Mouse (Mus musculus) cerebellum, adult 8-10 months (tissue): ENCODE results near the gene Itgb4.
A peak's percentile ranks its signal among the peaks of the same experiment; 100 is the strongest.

Source experiments
- DNase-seq: peaks from one replicate; pipeline ENCODE4 v3.0.0; 2022

The Itgb4 gene

GRCm38 (mm10) chr11:115970006-115970673 lies 4.4 kb upstream of the Itgb4 start:
- DNase-seq: no peak

GRCm38 (mm10) chr11:115971016-115971415 lies 3.5 kb upstream of the Itgb4 start:
- no peak for DNase-seq

GRCm38 (mm10) chr11:115975083-115975420 lies 543 bp downstream of the Itgb4 start:
- no peak for DNase-seq

DNA sequence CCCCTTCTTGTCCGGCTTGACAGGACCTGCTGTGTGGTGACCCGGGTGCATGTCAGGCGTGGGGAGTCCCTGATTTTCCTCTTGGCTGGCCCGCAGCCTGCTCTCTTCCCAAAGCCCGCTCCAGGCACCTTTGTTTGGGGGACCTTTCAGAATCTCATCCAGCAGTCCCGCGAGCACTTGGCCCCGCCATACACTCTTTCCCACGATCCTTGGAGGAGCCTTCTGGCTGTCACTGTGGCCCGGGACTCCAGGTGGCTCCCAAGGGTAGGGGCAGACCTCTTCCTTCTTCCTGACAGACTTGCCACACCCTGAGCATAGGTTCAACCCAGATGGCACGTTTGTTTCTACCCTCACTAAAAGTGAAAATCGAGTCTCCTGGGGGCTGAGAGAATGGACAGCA lies 1.0 kb downstream of the Itgb4 start:
- DNase-seq: no peak

DNA sequence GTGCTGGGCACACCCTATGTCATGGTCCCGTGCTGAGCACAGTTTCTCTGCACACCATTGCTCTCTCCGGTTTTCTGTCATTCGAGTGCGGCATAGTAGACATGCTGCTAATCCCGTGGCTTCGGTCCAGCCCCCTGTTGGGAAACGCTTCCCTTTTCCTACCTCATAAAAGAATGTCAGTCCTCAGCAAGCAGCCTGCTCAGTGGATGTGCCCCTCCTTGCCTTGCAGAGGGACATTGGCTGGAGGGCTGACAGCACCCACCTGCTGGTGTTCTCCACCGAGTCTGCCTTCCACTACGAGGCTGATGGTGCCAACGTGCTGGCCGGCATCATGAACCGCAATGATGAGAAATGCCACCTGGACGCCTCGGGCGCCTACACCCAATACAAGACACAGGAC lies 8.0 kb downstream of the Itgb4 start:
- peak; percentile 35 for DNase-seq

DNA sequence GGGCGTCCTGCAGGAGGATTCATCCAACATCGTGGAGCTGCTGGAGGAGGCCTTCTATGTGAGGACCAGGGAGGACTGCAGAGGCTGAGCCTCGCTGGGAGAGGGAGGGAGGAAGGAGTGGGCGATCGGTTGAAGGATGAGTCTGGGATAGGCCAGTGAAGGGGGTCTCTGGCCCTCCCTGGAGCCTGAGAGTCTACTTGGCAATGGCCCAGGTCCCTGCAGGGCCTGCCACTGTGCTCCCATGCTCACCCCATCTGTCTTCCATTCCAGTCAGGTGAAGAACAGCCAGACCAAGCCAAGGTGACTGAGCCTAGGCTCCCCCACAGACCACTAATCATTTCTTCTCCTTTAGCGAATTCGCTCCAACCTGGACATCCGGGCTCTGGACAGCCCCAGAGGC lies 8.8 kb downstream of the Itgb4 start:
- DNase-seq: no peak

- DNase-seq: no peak
These were observed 15.2 kb downstream of the Itgb4 start for GRCm38 (mm10) chr11:115989686-115990085.

- DNase-seq: no peak
These were observed 17.6 kb downstream of the Itgb4 start for GRCm38 (mm10) chr11:115992098-115992497.

GRCm38 (mm10) chr11:115995256-115995655 lies 20.7 kb downstream of the Itgb4 start:
- no peak for DNase-seq

- DNase-seq: no peak
These were observed 22.5 kb downstream of the Itgb4 start for GRCm38 (mm10) chr11:115997047-115997446.

- DNase-seq: peak; percentile 29
These were observed 23.2 kb downstream of the Itgb4 start for GRCm38 (mm10) chr11:115997662-115998061.

GRCm38 (mm10) chr11:115999027-115999426 lies 24.5 kb downstream of the Itgb4 start:
- DNase-seq: no peak

DNA sequence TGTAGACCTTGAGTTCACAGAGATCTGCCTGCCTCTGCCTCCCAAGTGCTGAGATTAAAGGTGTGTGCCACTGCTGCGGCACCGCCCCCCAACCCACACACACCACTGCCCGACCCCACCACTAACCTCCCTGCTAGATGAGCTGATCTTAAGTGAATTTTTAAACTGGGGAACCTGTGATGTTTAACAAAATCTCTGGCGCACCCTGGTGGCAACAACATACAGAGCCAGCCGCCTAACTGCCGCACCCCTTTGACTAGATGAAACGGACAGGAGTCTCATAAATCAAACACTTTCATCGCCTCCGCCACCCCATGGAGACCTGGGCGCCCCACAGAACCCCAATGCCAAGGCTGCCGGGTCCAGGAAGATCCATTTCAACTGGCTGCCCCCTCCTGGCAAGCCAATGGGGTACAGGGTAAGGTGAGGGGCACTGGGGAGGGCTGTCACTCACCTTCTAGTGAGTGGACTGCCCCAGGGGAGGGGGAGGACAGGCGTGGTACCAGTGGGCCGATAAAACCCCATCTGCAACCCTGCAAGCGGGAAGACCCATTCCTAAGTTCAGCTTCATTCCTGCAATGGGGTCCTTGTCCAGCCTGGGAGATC lies 25.1 kb downstream of the Itgb4 start:
- DNase-seq: peak; percentile 79

- no peak for DNase-seq
These were observed 26.1 kb downstream of the Itgb4 start for GRCm38 (mm10) chr11:116000607-116001006.

DNA sequence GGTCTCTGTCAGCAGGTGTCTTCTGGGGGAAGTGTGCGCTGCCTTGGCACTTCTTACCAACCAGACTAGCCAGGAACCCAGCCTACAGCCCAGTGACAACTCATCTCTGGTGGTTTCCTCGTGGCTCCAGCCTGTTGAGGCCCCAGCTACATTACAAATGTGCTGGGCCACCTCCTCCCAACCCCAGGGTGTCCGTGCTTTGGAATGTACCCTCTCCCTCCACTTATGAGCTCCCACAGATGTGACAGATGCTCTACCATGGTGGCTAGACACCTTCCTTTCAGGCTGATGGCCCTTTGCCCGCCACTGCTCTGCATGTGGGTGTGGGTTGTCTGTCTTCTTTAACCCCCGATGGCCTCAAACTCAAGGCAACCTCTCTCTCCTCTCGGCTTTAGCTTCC lies 27.2 kb downstream of the Itgb4 start:
- DNase-seq: no peak

DNA sequence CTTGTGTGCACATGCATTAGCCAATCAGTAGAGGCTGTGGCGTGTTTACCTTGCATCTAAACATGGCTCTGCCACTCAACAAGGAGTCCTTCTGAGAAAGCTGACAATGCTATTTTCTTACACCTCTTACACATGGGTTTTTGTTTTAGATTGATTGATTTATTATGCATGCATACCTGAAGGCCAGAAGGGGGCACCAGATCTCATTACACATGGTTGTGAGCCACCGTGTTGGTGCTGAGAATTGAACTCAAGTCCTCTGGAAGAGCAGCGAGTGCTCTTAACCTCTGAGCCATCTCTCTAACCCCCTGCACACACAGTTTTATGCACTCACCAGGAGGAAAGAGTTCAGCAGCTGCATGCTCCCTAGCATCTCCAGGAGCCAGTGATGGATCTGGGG lies 28.4 kb downstream of the Itgb4 start:
- no peak for DNase-seq

GRCm38 (mm10) chr11:116004186-116004823 lies 29.8 kb downstream of the Itgb4 start:
- no peak for DNase-seq

DNA sequence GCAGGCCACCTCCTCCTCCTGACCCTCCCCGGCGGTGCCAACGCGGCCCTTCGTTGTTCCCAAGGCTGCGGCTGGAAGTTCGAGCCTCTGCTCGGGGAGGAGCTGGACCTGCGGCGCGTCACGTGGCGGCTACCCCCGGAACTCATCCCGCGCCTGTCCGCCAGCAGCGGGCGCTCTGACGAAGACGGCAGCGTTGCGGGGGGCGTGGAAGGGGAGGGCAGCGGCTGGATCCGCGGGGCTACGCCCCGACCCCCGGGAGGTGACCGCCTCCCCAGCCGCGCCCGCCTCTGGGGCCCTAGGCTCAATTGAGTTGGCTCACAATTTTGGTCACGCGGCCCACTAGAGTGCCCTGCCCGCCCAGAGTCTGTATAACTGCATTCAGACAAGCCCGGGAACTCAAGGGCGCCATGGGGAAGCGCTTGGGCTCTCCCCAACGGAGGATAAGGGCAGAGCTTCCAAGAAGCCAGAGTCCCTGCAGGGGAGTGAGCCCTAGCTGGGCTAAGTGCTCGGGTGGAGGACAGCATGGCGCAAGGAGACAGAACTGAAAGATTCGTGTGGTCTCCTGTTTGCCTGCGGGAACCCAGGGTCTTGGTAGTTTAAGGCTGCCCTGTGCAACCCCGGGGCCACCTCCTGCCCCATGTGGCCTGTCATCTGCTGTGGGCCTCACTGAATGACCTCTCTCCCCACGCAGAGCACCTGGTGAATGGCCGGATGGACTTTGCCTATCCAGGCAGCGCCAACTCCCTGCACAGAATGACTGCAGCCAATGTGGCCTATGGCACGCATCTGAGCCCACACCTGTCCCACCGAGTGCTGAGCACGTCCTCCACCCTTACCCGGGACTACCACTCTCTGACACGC lies 30.6 kb downstream of the Itgb4 start:
- DNase-seq: peak; percentile 38

- peak; percentile 18 for DNase-seq
These were observed 31.4 kb downstream of the Itgb4 start for GRCm38 (mm10) chr11:116005701-116006419.

GRCm38 (mm10) chr11:116007095-116007850 lies 32.8 kb downstream of the Itgb4 start:
- DNase-seq: peak; percentile 28

DNA sequence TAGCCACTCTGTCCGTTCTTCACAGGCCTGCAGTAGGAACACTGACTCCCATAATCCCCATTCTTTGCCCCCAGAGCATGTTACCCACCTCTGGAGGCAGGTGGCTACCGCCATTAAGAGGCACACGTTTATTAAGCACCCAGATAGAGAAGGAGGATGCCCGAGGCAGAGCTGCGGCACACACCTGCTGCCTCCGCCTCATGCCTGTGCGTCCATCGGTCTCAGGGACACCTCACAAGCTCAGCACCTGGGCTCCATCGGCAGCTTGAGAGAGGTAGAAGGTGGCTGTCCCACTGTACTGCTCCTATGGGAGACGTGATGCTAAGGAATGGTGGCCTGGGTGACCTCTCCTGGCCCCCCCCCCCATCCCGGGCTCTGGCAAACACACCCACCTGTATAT lies 33.9 kb downstream of the Itgb4 start:
- peak; percentile 35 for DNase-seq

DNA sequence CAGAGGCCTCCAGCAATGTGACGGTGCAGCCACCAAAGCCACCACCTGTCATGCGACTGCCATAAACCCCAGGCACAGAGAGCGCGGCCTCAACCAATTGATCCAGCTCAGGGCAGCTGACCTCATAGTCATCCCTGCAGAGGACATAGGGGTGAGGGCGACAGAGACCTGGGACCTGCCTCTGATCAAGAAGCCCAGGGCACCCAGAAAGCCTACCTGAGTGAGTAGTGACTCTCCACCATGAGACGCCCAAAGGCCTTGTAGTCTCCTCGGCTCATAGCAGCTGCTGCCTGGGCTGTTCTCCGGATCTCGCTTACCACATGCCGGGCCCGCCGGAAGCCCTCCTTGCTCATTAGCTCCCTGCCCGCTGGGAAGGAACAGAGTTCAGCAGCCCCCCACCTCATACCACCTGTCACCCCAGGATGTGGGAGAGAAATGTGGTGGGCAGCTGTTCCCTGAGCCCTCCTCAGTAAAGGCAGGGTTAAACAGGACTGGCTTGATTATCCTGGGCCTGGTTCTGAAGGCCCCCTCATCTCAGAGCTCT lies 34.4 kb downstream of the Itgb4 start:
- peak; percentile 40 for DNase-seq
